Mouse (Mus musculus) spleen, adult 2 months (tissue): ENCODE data around the gene Mdn1.

Source experiments
- CTCF ChIP-seq: fragments of 200-500 bp; IDR thresholded peaks from 2 replicates; pipeline ENCODE4 v1.5.1; 2011; ENCODE audit warnings: mild to moderate bottlenecking, inconsistent platforms; ENCODE audit not compliant: insufficient read depth, insufficient read length, insufficient replicate concordance; ENCODE audit errors: extremely low read depth
- POLR2A ChIP-seq: fragments of 200-500 bp; IDR thresholded peaks from 2 replicates; pipeline ENCODE4 v1.6.1; 2011; ENCODE audit warnings: low read depth, low read length, inconsistent platforms

DNA sequence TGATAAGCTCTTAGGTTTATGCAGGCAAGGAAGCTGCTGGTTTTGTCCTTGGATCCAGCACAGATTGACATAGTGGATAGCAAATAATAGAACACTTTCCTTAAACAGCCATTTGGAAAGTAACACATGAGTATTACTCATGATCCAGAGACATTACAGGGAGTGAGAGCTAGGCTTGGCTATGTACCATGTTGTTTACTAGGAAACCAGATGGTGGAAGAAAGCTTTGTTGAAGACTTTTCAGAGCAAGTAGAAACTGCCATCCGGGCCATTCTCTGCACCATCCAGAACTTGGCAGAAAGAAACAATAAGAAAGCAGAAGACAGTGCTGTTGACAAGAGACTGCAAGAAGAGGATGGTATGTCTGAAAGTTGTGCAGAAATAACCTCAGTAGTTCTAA is 93.8 kb downstream of the Mdn1 start:
- TF ChIP-seq CTCF: no peak
- TF ChIP-seq POLR2A: no peak
